24 mouse cellular contexts compared by ENCODE assay signal in the genomic region with DNA sequence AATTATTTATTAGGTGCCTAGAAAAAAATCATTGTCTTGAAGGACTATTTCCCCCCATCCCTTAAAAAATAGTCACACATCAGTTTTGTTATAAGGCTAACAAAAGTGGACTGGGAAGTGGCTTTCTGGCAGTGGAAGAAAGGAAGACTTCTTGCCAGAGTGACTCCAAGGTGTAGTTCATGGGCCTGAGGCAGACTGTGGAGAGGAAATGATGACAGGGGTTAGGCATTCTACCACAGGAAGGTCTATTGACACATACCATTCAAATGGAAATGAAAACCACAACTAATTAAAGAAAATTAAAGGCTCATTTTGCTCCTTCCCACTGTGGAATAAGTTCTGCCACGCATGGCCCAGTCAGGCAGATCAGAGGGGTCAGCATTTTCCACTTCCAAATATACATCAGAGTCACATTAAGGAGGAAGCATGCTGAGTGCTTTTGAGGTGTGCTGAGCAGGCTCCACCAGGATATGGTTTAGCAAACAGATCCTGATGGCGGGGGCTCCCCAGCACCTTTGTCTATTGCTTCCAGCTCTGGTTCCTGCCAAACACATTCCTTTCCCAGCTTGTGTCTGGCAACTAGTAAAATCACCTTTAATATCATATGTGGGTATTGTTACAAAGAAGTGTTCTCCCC.
DNase-seq lines count a peak whose midpoint lies in the region; ATAC-seq and TF ChIP-seq lines count a peak whose summit lies in the region.
"Had no signal": no experiment of that assay in that cellular context is flagged by ENCODE, and none has a peak within 500 bp of the region (broad histone marks: within the 10 kb centered on the region; RNA-seq: fewer than 3 reads in every experiment).

No protein-coding gene starts in this region.

- no peak for DNase-seq in cerebellum, adult 11 months
- peak; percentile 10 for DNase-seq in hindbrain, embryonic 10.5 days (ENCODE audit: low spot score)
- no peak for DNase-seq in thymus, adult 2 months
- DNase-seq: adrenal gland, adult 2 months; cerebellum, adult 8-10 months; heart, adult 11 months; heart, postnatal 10 days; kidney, adult 2 months; kidney, postnatal 10 days; left cerebral cortex, postnatal 4 days; lung, adult 18-20 months; lung, postnatal 10 days; thymus, postnatal 36 days had no signal

- no peak overlapping the region for H3K4me2 ChIP-seq in hindbrain, embryonic 16.5 days (ENCODE audit: low read length)
- H3K4me2 ChIP-seq in hindbrain, embryonic 12.5 days (replicated peaks), result no peak overlapping the region
- H3K4me2 ChIP-seq: heart, embryonic 11.5 days; hindbrain, embryonic 14.5 days; liver, embryonic 12.5 days; midbrain, embryonic 13.5 days; neural tube, embryonic 13.5 days; stomach, embryonic 15.5 days had no signal

- H3K9me3 ChIP-seq in hindbrain, embryonic 10.5 days, result no peaks in the 10 kb centered on the region
- no peaks in the 10 kb centered on the region for H3K9me3 ChIP-seq in hindbrain, embryonic 16.5 days (ENCODE audit: control insufficient read depth, low read length)
- no peaks in the 10 kb centered on the region for H3K9me3 ChIP-seq in hindbrain, embryonic 12.5 days (replicated peaks)
- H3K9me3 ChIP-seq: liver, embryonic 12.5 days; midbrain, embryonic 13.5 days; neural tube, embryonic 13.5 days; stomach, embryonic 15.5 days had no signal

- ATAC-seq in cerebellum, adult (ENCODE audit: insufficient number of reproducible peaks, low FRiP score, low TSS enrichment), result peak; percentile 70; the same call in 1 of the 2 replicates
- no peak for ATAC-seq in hindbrain, embryonic 16.5 days
- ATAC-seq in granulocyte monocyte progenitor cell, adult 5-6 weeks (replicated peaks; ENCODE audit: poor library complexity, severe bottlenecking), result peak; percentile 62
- peak; percentile 57 for ATAC-seq in megakaryocyte progenitor cell, adult 5-6 weeks (replicated peaks; ENCODE audit: poor library complexity)
- ATAC-seq in hindbrain, embryonic 12.5 days (ENCODE audit: low FRiP score), result no peak
- ATAC-seq: liver, embryonic 12.5 days; midbrain, embryonic 13.5 days had no signal

- no peak overlapping the region for H3K4me3 ChIP-seq in hindbrain, embryonic 10.5 days
- no peak overlapping the region for H3K4me3 ChIP-seq in hindbrain, embryonic 16.5 days (ENCODE audit: low read length)
- no peak overlapping the region for H3K4me3 ChIP-seq in hindbrain, embryonic 12.5 days
- H3K4me3 ChIP-seq in thymus, adult 2 months (ENCODE audit: control insufficient read depth, insufficient read depth, low read length), result no peak overlapping the region
- H3K4me3 ChIP-seq: liver, embryonic 12.5 days; midbrain, embryonic 13.5 days; neural tube, embryonic 13.5 days; stomach, embryonic 15.5 days had no signal

- H3K4me1 ChIP-seq in hindbrain, embryonic 10.5 days (replicated peaks), result no peaks in the 10 kb centered on the region
- H3K4me1 ChIP-seq in hindbrain, embryonic 16.5 days (ENCODE audit: control insufficient read depth, insufficient read depth, low read depth, low read length), result no peaks in the 10 kb centered on the region
- H3K4me1 ChIP-seq in hindbrain, embryonic 12.5 days, result no peaks in the 10 kb centered on the region; the same call in 1 of the 2 replicates
- no peaks in the 10 kb centered on the region for H3K4me1 ChIP-seq in thymus, adult 2 months (replicated peaks; ENCODE audit: control insufficient read depth, insufficient read depth, low read length)
- H3K4me1 ChIP-seq: liver, embryonic 12.5 days; stomach, embryonic 15.5 days had no signal

- H3K36me3 ChIP-seq in hindbrain, embryonic 10.5 days, result no peaks in the 10 kb centered on the region
- H3K36me3 ChIP-seq in hindbrain, embryonic 16.5 days (ENCODE audit: control insufficient read depth, insufficient read depth, low read length), result no peaks in the 10 kb centered on the region
- no peaks in the 10 kb centered on the region for H3K36me3 ChIP-seq in hindbrain, embryonic 12.5 days
- no peaks in the 10 kb centered on the region for H3K36me3 ChIP-seq in thymus, adult 2 months (ENCODE audit: control insufficient read depth, insufficient read depth, low read length)
- H3K36me3 ChIP-seq: liver, embryonic 12.5 days; midbrain, embryonic 13.5 days; neural tube, embryonic 13.5 days; stomach, embryonic 15.5 days had no signal

- no peak for TF ChIP-seq POLR2A in thymus, adult 2 months (IDR thresholded peaks at IDR 0.05; ENCODE audit: control insufficient read depth, extremely low read depth, insufficient read depth, low read length, poor library complexity)

- no peak for TF ChIP-seq CTCF in thymus, adult 2 months (IDR thresholded peaks at IDR 0.05; ENCODE audit: borderline replicate concordance, control insufficient read depth, extremely low read depth, insufficient read depth, low read length, poor library complexity)

- no peak overlapping the region for H3K9ac ChIP-seq in hindbrain, embryonic 16.5 days (ENCODE audit: low read depth, low read length)
- no peak overlapping the region for H3K9ac ChIP-seq in hindbrain, embryonic 12.5 days
- H3K9ac ChIP-seq: hindbrain, embryonic 14.5 days; liver, embryonic 12.5 days; midbrain, embryonic 13.5 days; neural tube, embryonic 13.5 days; stomach, embryonic 15.5 days had no signal

- H3K27me3 ChIP-seq in hindbrain, embryonic 10.5 days (ENCODE audit: insufficient read depth, poor library complexity, severe bottlenecking), result no peaks in the 10 kb centered on the region
- H3K27me3 ChIP-seq in hindbrain, embryonic 16.5 days (replicated peaks; ENCODE audit: control insufficient read depth, insufficient read depth, low read length), result no peaks in the 10 kb centered on the region
- H3K27me3 ChIP-seq in hindbrain, embryonic 12.5 days, result no peaks in the 10 kb centered on the region
- no peaks in the 10 kb centered on the region for H3K27me3 ChIP-seq in thymus, adult 2 months (ENCODE audit: control insufficient read depth, insufficient read depth, low read length)
- H3K27me3 ChIP-seq: liver, embryonic 12.5 days; midbrain, embryonic 13.5 days; neural tube, embryonic 13.5 days; stomach, embryonic 15.5 days had no signal

- H3K27ac ChIP-seq in hindbrain, embryonic 10.5 days, result no peak overlapping the region
- H3K27ac ChIP-seq in hindbrain, embryonic 16.5 days (ENCODE audit: low read depth, low read length), result no peak overlapping the region
- H3K27ac ChIP-seq in hindbrain, embryonic 12.5 days, result no peak overlapping the region
- H3K27ac ChIP-seq in thymus, adult 2 months (ENCODE audit: control insufficient read depth, insufficient read depth, low read length), result no peak overlapping the region
- H3K27ac ChIP-seq: hindbrain, embryonic 14.5 days; liver, embryonic 12.5 days; midbrain, embryonic 13.5 days; neural tube, embryonic 13.5 days; stomach, embryonic 15.5 days had no signal

- WGBS in hindbrain, embryonic 10.5 days, result 33% methylated on average over 2 of the region's 2 CpGs
- WGBS in hindbrain, embryonic 16.5 days, result 34% methylated on average over 2 of the region's 2 CpGs
- WGBS in hindbrain, embryonic 12.5 days, result 22% methylated on average over 2 of the region's 2 CpGs
- WGBS in thymus, adult 2 months, result 77% methylated on average over 2 of the region's 2 CpGs

Comparison
In these comparisons a context has a peak if more than half of its experiments do, and no peak if none do; other contexts are left out.
1. ATAC-seq: peak in cerebellum, adult (single experiment), granulocyte monocyte progenitor cell, adult 5-6 weeks (single experiment) and megakaryocyte progenitor cell, adult 5-6 weeks (single experiment); none in hindbrain, embryonic 16.5 days (single experiment) and hindbrain, embryonic 12.5 days (single experiment).